Mouse (Mus musculus): ENCODE data around the gene Fbxl8.
"Not testable (repeated sequence)": the region's sequence is repeated elsewhere in the genome, so short reads cannot be mapped to it uniquely, and the experiment has no call there.

GRCm38 (mm10) chr8:105291802-105292201, 27.4 kb downstream of the Fbxl8 start:
- TF ChIP-seq POLR2A (IDR thresholded peaks at IDR 0.05; ENCODE audit: low read depth, low read length); CTCF (IDR thresholded peaks at IDR 0.05; ENCODE audit: borderline replicate concordance, insufficient read depth, low read length): not testable (repeated sequence)

Data from embryonic fibroblast, embryonic 13.5 days (primary cell).